10 mouse cellular contexts compared by ENCODE assay signal in the genomic region with DNA sequence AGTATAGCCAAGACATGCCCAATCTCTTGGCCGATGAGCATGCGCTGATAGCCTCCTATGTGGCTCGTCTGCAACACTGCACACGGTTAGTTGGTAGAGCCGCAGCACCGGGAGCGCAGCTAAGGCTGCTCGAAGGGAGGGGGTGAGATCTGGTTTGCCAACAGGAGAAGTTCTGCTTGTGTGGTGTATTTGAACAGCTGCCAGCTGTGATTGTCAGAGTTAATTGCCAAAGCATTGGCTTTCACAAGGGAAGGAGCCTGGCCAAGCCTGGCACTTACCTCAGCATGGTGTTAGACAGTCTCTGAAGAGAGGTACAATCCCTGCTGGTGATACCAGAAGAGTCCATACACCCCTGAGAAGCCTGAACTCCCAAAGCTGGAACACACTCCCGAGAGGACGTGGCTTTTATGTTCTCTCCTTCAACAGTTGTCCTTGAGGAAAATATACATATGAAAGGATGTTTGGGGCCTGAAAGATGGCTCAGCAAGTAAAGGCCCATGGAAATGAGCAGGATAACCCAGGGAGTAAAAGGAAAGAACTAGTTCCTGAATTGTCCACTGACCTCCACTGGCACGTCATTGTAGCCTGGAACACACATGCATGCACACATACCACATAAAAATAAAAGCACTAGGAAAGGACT.
DNase-seq lines count a peak whose midpoint lies in the region; ATAC-seq and TF ChIP-seq lines count a peak whose summit lies in the region.
"Had no signal": no experiment of that assay in that cellular context is flagged by ENCODE, and none has a peak within 500 bp of the region (broad histone marks: within the 10 kb centered on the region; RNA-seq: fewer than 3 reads in every experiment).

No protein-coding gene starts in this region.

- H3K9me3 ChIP-seq in lung, embryonic 15.5 days, result no peaks in the 10 kb centered on the region
- no peaks in the 10 kb centered on the region for H3K9me3 ChIP-seq in heart, embryonic 14.5 days (ENCODE audit: control insufficient read depth, low read length)
- no peaks in the 10 kb centered on the region for H3K9me3 ChIP-seq in liver, postnatal 0 days (ENCODE audit: low read length)
- H3K9me3 ChIP-seq: neural tube, embryonic 12.5 days had no signal

- H3K9ac ChIP-seq in lung, embryonic 15.5 days, result no peak overlapping the region
- H3K9ac ChIP-seq in heart, embryonic 14.5 days (ENCODE audit: low read length), result no peak overlapping the region
- H3K9ac ChIP-seq in liver, postnatal 0 days (replicated peaks), result no peak overlapping the region
- H3K9ac ChIP-seq: neural tube, embryonic 12.5 days had no signal

- DNase-seq in adrenal gland, adult 2 months, result peak; percentile 52
- DNase-seq in adrenal gland, postnatal 4 days (ENCODE audit: low spot score in 2 of 2), result no peak
- DNase-seq in lung, adult 2 months, result no peak
- no peak for DNase-seq in liver, postnatal 0 days
- DNase-seq in urinary bladder, postnatal 10 days (ENCODE audit: low spot score), result no peak

- peak; percentile 39; the same call in 1 of the 2 replicates for ATAC-seq in lung, embryonic 15.5 days (ENCODE audit: borderline replicate concordance, extremely low read depth, low FRiP score, low TSS enrichment)
- no peak for ATAC-seq in heart, embryonic 14.5 days (ENCODE audit: insufficient number of reproducible peaks, insufficient read depth, low FRiP score, low read depth)
- ATAC-seq in megakaryocyte, adult 5-6 weeks (ENCODE audit: poor library complexity, severe bottlenecking), result peak; percentile 62
- no peak for ATAC-seq in liver, postnatal 0 days

- TF ChIP-seq EP300 in liver, postnatal 0 days (IDR thresholded peaks at IDR 0.05; ENCODE audit: low read depth), result no peak

- no peaks in the 10 kb centered on the region for H3K27me3 ChIP-seq in lung, embryonic 15.5 days
- H3K27me3 ChIP-seq in heart, embryonic 14.5 days (ENCODE audit: control insufficient read depth, insufficient read depth, low read length), result no peaks in the 10 kb centered on the region
- H3K27me3 ChIP-seq in liver, postnatal 0 days (ENCODE audit: insufficient read depth, low read length), result no peaks in the 10 kb centered on the region
- H3K27me3 ChIP-seq: neural tube, embryonic 12.5 days had no signal

- peak overlapping the region; percentile 62 for H3K27ac ChIP-seq in lung, embryonic 15.5 days
- peak overlapping the region; percentile 14 to 39; a peak in 2 of 4 replicates for H3K27ac ChIP-seq in heart, embryonic 14.5 days (replicated peaks in 1 of 2; ENCODE audit: control insufficient read depth in 1 of 2, insufficient read depth in 1 of 2, low read depth in 2 of 2, low read length in 2 of 2)
- no peak overlapping the region for H3K27ac ChIP-seq in liver, postnatal 0 days (ENCODE audit: low read depth)
- H3K27ac ChIP-seq: left cerebral cortex, adult 2 months; neural tube, embryonic 12.5 days had no signal

- TF ChIP-seq CTCF in lung, adult 2 months (IDR thresholded peaks at IDR 0.05; ENCODE audit: insufficient read depth, low read length), result no peak
- no peak for TF ChIP-seq CTCF in liver, postnatal 0 days (IDR thresholded peaks at IDR 0.05; ENCODE audit: low read depth)

- H3K4me2 ChIP-seq in lung, embryonic 15.5 days, result no peak overlapping the region
- H3K4me2 ChIP-seq in heart, embryonic 14.5 days (ENCODE audit: low read length), result no peak overlapping the region
- H3K4me2 ChIP-seq in liver, postnatal 0 days (ENCODE audit: low read depth, low read length), result no peak overlapping the region
- H3K4me2 ChIP-seq: neural tube, embryonic 12.5 days had no signal

- WGBS in lung, embryonic 15.5 days, result 41% methylated on average over 11 of the region's 11 CpGs
- 63% methylated on average over 11 of the region's 11 CpGs for WGBS in lung, adult 2 months
- WGBS in heart, embryonic 14.5 days, result 55% methylated on average over 11 of the region's 11 CpGs
- 80% methylated on average over 11 of the region's 11 CpGs for WGBS in liver, postnatal 0 days (ENCODE audit: insufficient replicate concordance)

- no peak overlapping the region for H3K4me3 ChIP-seq in lung, embryonic 15.5 days
- H3K4me3 ChIP-seq in lung, adult 2 months (replicated peaks; ENCODE audit: extremely low read depth, low read depth, low read length), result no peak overlapping the region
- H3K4me3 ChIP-seq in heart, embryonic 14.5 days (ENCODE audit: control insufficient read depth in 1 of 2, insufficient read depth in 1 of 2, low read depth in 1 of 2, low read length in 2 of 2), result no peak overlapping the region
- H3K4me3 ChIP-seq in liver, postnatal 0 days (ENCODE audit: low read depth, low read length), result no peak overlapping the region
- H3K4me3 ChIP-seq: left cerebral cortex, adult 2 months; neural tube, embryonic 12.5 days had no signal

- peaks cover 7% of the 10 kb centered on the region for H3K4me1 ChIP-seq in lung, embryonic 15.5 days
- no peaks in the 10 kb centered on the region; the same call in 1 of the 2 replicates for H3K4me1 ChIP-seq in lung, adult 2 months (ENCODE audit: control insufficient read depth, insufficient read depth, low read length)
- H3K4me1 ChIP-seq in heart, embryonic 14.5 days (ENCODE audit: control insufficient read depth in 2 of 2, insufficient read depth in 2 of 2, low read length in 2 of 2), result peaks cover 6 to 11% of the 10 kb centered on the region in 2 experiments
- no peaks in the 10 kb centered on the region for H3K4me1 ChIP-seq in liver, postnatal 0 days (ENCODE audit: insufficient read depth)

- TF ChIP-seq POLR2A in lung, adult 2 months (IDR thresholded peaks at IDR 0.05; ENCODE audit: borderline replicate concordance, extremely low read depth, low read depth, low read length), result no peak

- H3K36me3 ChIP-seq in lung, embryonic 15.5 days, result no peaks in the 10 kb centered on the region
- no peaks in the 10 kb centered on the region for H3K36me3 ChIP-seq in heart, embryonic 14.5 days (ENCODE audit: control insufficient read depth, insufficient read depth, low read length)
- H3K36me3 ChIP-seq in liver, postnatal 0 days (replicated peaks; ENCODE audit: insufficient read depth, low read length), result 0 out of 2 replicates have a peak, but pooled peaks cover 3% of the 10 kb centered on the region
- H3K36me3 ChIP-seq: neural tube, embryonic 12.5 days had no signal

Comparison
In these comparisons a context has a peak if more than half of its experiments do, and no peak if none do; other contexts are left out.
1. ATAC-seq: peak in lung, embryonic 15.5 days (single experiment) and megakaryocyte, adult 5-6 weeks (single experiment); none in heart, embryonic 14.5 days (single experiment) and liver, postnatal 0 days (single experiment).